Mouse (Mus musculus): Measurements from ENCODE around the gene Mcm3ap. TPM values are rescaled to one million over a fixed set of nuclear protein-coding genes. Genes with fewer than 3 reads are reported as not detected.

Gene Mcm3ap
- total and polyA plus RNA-seq, 2 experiments = 11.4 to 13.6 TPM

- H3K27me3 ChIP-seq (ENCODE audit: control insufficient read depth, insufficient read depth, low read length) = no peaks in the 10 kb centered on the region
- no peak for DNase-seq (ENCODE audit: extremely low read depth, low read depth, low spot score)
- H3K36me3 ChIP-seq (ENCODE audit: control insufficient read depth, insufficient read depth, low read length) = peaks cover 55% of the 10 kb centered on the region
- H3K9ac ChIP-seq (ENCODE audit: low read depth, low read length) = no peak overlapping the region
- 90% methylated on average over 4 of the region's 4 CpGs for WGBS
- TF ChIP-seq POLR2A (IDR thresholded peaks at IDR 0.05; ENCODE audit: extremely low read depth, insufficient read depth, low read length) (no peak), CTCF (IDR thresholded peaks at IDR 0.05; ENCODE audit: low read depth, low read length) (no peak)
- H3K27ac ChIP-seq (replicated peaks; ENCODE audit: insufficient read depth, low read depth, low read length) = no peak overlapping the region
- H3K4me1 ChIP-seq (ENCODE audit: control insufficient read depth, insufficient read depth, low read length) = peaks cover 5% of the 10 kb centered on the region; the same call in 1 of the 2 replicates
- no peak overlapping the region for H3K4me3 ChIP-seq (ENCODE audit: insufficient read depth, low read depth, low read length)
- H3K79me2 ChIP-seq (ENCODE audit: control insufficient read depth, insufficient read depth, low read length) = no peaks in the 10 kb centered on the region
Observed at GRCm38 (mm10) chr10:76497522-76497921, 28.8 kb downstream of the Mcm3ap start.

DNA sequence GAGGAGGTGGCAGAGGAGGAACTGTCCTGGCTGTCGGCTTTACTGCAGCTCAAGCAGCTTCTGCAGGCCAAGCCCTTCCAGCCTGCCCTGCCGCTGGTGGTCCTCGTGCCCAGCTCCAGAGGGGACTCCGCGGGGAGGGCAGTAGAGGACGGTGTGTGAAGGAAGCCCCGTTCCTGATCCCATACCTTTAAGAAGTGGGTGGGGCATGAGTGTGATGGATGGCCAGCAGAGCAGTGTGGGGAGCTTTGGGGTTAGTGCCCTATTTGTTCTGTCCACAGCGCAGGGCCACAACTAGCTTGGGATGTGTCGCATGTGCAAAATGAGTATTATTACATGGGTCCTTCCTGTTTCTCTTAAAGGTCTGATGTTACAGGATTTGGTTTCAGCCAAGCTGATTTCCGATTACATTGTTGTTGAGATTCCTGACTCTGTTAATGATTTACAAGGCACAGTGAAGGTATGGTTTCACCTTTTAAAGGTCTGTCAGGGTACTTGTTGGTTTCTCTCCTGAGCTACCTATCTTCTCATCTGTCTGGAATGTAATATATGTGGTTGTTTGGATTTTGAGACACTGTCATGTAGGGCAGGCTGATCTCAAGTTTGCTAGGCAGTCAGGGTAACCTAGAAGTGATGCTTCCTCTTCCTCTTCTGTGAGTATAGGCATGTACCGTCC is 35.7 kb downstream of the Mcm3ap start:
- H3K4me1 ChIP-seq (ENCODE audit: control insufficient read depth, insufficient read depth, low read length) = peaks cover 5% of the 10 kb centered on the region; the same call in 1 of the 2 replicates
- H3K9ac ChIP-seq (ENCODE audit: low read depth, low read length) = no peak overlapping the region
- no peak for TF ChIP-seq POLR2A (IDR thresholded peaks at IDR 0.05; ENCODE audit: extremely low read depth, insufficient read depth, low read length)
- TF ChIP-seq CTCF (IDR thresholded peaks at IDR 0.05; ENCODE audit: low read depth, low read length) = no peak
- H3K27me3 ChIP-seq (ENCODE audit: control insufficient read depth, insufficient read depth, low read length) = no peaks in the 10 kb centered on the region
- no peaks in the 10 kb centered on the region for H3K79me2 ChIP-seq (ENCODE audit: control insufficient read depth, insufficient read depth, low read length)
- H3K27ac ChIP-seq (replicated peaks; ENCODE audit: insufficient read depth, low read depth, low read length) = no peak overlapping the region
- H3K36me3 ChIP-seq (ENCODE audit: control insufficient read depth, insufficient read depth, low read length) = peaks cover 49% of the 10 kb centered on the region
- no peak for DNase-seq (ENCODE audit: extremely low read depth, low read depth, low spot score)
- WGBS = 71% methylated on average over 11 of the region's 11 CpGs
- H3K4me3 ChIP-seq (ENCODE audit: insufficient read depth, low read depth, low read length) = no peak overlapping the region

DNA sequence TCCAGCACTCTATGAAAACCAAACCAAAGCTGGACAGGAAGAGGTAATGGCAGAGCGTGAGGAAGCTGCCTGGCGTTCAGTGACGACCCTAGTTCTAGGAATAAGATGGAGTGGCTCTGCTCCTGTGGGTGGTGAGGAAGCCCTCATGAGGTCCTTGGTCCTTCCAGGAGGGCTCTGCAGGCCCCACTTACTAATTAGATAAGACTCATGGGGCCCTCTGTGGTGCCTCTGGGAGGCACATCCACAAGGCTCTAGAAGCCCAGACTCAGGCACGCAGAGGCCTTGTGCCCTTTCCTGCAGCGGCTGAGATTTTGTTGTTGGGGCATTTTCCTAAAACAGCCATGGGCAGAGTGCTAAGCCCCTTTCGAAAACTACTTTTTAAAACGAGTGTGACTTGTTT is 37.1 kb downstream of the Mcm3ap start:
- 90% methylated on average over 7 of the region's 7 CpGs for WGBS
- no peak overlapping the region for H3K4me3 ChIP-seq (ENCODE audit: insufficient read depth, low read depth, low read length)
- no peak overlapping the region for H3K27ac ChIP-seq (replicated peaks; ENCODE audit: insufficient read depth, low read depth, low read length)
- peaks cover 5% of the 10 kb centered on the region; the same call in 1 of the 2 replicates for H3K4me1 ChIP-seq (ENCODE audit: control insufficient read depth, insufficient read depth, low read length)
- no peaks in the 10 kb centered on the region for H3K79me2 ChIP-seq (ENCODE audit: control insufficient read depth, insufficient read depth, low read length)
- no peaks in the 10 kb centered on the region for H3K27me3 ChIP-seq (ENCODE audit: control insufficient read depth, insufficient read depth, low read length)
- no peak for DNase-seq (ENCODE audit: extremely low read depth, low read depth, low spot score)
- no peak overlapping the region for H3K9ac ChIP-seq (ENCODE audit: low read depth, low read length)
- H3K36me3 ChIP-seq (ENCODE audit: control insufficient read depth, insufficient read depth, low read length) = peaks cover 42% of the 10 kb centered on the region
- no peak for TF ChIP-seq POLR2A (IDR thresholded peaks at IDR 0.05; ENCODE audit: extremely low read depth, insufficient read depth, low read length)
- no peak for TF ChIP-seq CTCF (IDR thresholded peaks at IDR 0.05; ENCODE audit: low read depth, low read length)

- WGBS = 71% methylated on average over 5 of the region's 5 CpGs
- DNase-seq (ENCODE audit: extremely low read depth, low read depth, low spot score) = peak; percentile 37
- Histone ChIP-seq H3K4me1 (ENCODE audit: control insufficient read depth, insufficient read depth, low read length) (no peaks in the 10 kb centered on the region), H3K4me3 (ENCODE audit: insufficient read depth, low read depth, low read length) (no peak overlapping the region), H3K79me2 (ENCODE audit: control insufficient read depth, insufficient read depth, low read length) (no peaks in the 10 kb centered on the region), H3K9ac (ENCODE audit: low read depth, low read length) (no peak overlapping the region), H3K27ac (replicated peaks; ENCODE audit: insufficient read depth, low read depth, low read length) (no peak overlapping the region), H3K27me3 (ENCODE audit: control insufficient read depth, insufficient read depth, low read length) (no peaks in the 10 kb centered on the region), H3K36me3 (ENCODE audit: control insufficient read depth, insufficient read depth, low read length) (peaks cover 17% of the 10 kb centered on the region)
- TF ChIP-seq CTCF (IDR thresholded peaks at IDR 0.05; ENCODE audit: low read depth, low read length) (peak; percentile 92), POLR2A (IDR thresholded peaks at IDR 0.05; ENCODE audit: extremely low read depth, insufficient read depth, low read length) (no peak)
Observed at GRCm38 (mm10) chr10:76512965-76513583, 44.3 kb downstream of the Mcm3ap start.

- no peak for DNase-seq (ENCODE audit: extremely low read depth, low read depth, low spot score)
- TF ChIP-seq CTCF (IDR thresholded peaks at IDR 0.05; ENCODE audit: low read depth, low read length) (no peak), POLR2A (IDR thresholded peaks at IDR 0.05; ENCODE audit: extremely low read depth, insufficient read depth, low read length) (peak; percentile 54; the same call in 1 of the 2 replicates)
- Histone ChIP-seq H3K4me1 (ENCODE audit: control insufficient read depth, insufficient read depth, low read length) (peaks cover 4% of the 10 kb centered on the region), H3K9ac (ENCODE audit: low read depth, low read length) (peak overlapping the region; percentile 48), H3K4me3 (ENCODE audit: insufficient read depth, low read depth, low read length) (peak overlapping the region; percentile 39), H3K79me2 (ENCODE audit: control insufficient read depth, insufficient read depth, low read length) (peaks cover 4% of the 10 kb centered on the region; the same call in 1 of the 2 replicates), H3K36me3 (ENCODE audit: control insufficient read depth, insufficient read depth, low read length) (peaks cover 17% of the 10 kb centered on the region), H3K27me3 (ENCODE audit: control insufficient read depth, insufficient read depth, low read length) (no peaks in the 10 kb centered on the region), H3K27ac (replicated peaks; ENCODE audit: insufficient read depth, low read depth, low read length) (peak overlapping the region; percentile 46)
- 0% methylated on average over 11 of the region's 11 CpGs for WGBS
Observed at GRCm38 (mm10) chr10:76530922-76531321, 62.2 kb downstream of the Mcm3ap start.

GRCm38 (mm10) chr10:76531375-76531774 is 62.6 kb downstream of the Mcm3ap start, which contains the start of gene Lss:
Gene Lss (plus strand): TSS chr10:76531588.
- H3K27me3 ChIP-seq (ENCODE audit: control insufficient read depth, insufficient read depth, low read length) = no peaks in the 10 kb centered on the region
- H3K9ac ChIP-seq (ENCODE audit: low read depth, low read length) = peak within 1 kb of the TSS; percentile 92
- peak within 1 kb of the TSS; percentile 81 for H3K27ac ChIP-seq (replicated peaks; ENCODE audit: insufficient read depth, low read depth, low read length)
- peaks cover 17% of the 10 kb centered on the region for H3K36me3 ChIP-seq (ENCODE audit: control insufficient read depth, insufficient read depth, low read length)
- peaks cover 4% of the 10 kb centered on the region; the same call in 1 of the 2 replicates for H3K79me2 ChIP-seq (ENCODE audit: control insufficient read depth, insufficient read depth, low read length)
- peak; percentile 88 for DNase-seq (ENCODE audit: extremely low read depth, low read depth, low spot score)
- WGBS = 1% methylated on average over 37 of the region's 37 CpGs
- TF ChIP-seq POLR2A (IDR thresholded peaks at IDR 0.05; ENCODE audit: extremely low read depth, insufficient read depth, low read length) (peak; percentile 84), CTCF (IDR thresholded peaks at IDR 0.05; ENCODE audit: low read depth, low read length) (peak; percentile 21; the same call in 1 of the 2 replicates)
- peak within 1 kb of the TSS; percentile 91 for H3K4me3 ChIP-seq (ENCODE audit: insufficient read depth, low read depth, low read length)
- H3K4me1 ChIP-seq (ENCODE audit: control insufficient read depth, insufficient read depth, low read length) = peaks cover 4% of the 10 kb centered on the region
